Mouse (Mus musculus) heart, embryonic 10.5 days (tissue): ENCODE measurements at regions not wholly inside any gene's neighbourhood (a gene's known extent, or its start where the extent isn't known, plus 50 kb on each side); places are given as distances from the start of the nearest gene placed in this dataset.

ENCODE experiments used
- DNase-seq: peaks from one replicate; pipeline ENCODE4 v3.0.0-alpha.2; 2017; ENCODE audit warnings: low spot score
- H3K27ac ChIP-seq: fragments of 300-500 bp; sonication (generic); 2 replicates; pipeline ENCODE4 v1.5.1; 2016; ENCODE audit warnings: mild to moderate bottlenecking
- H3K27me3 ChIP-seq: fragments of 300-500 bp; sonication (generic); 2 replicates; pipeline ENCODE4 v1.6.1; 2016; ENCODE audit warnings: mild to moderate bottlenecking; ENCODE audit not compliant: poor library complexity, insufficient read depth, severe bottlenecking
- H3K36me3 ChIP-seq: fragments of 300-500 bp; sonication (generic); 2 replicates; pipeline ENCODE4 v1.6.1; 2016; ENCODE audit warnings: mild to moderate bottlenecking, moderate library complexity
- H3K4me1 ChIP-seq: fragments of 300-500 bp; sonication (generic); 2 replicates; pipeline ENCODE4 v1.6.1; 2016; ENCODE audit warnings: mild to moderate bottlenecking
- H3K4me3 ChIP-seq: fragments of 300-500 bp; sonication (generic); 2 replicates; pipeline ENCODE4 v1.5.1; 2016; ENCODE audit warnings: mild to moderate bottlenecking, moderate library complexity
- H3K9me3 ChIP-seq: fragments of 300-500 bp; sonication (generic); 2 replicates; pipeline ENCODE4 v1.6.1; 2016; ENCODE audit warnings: mild to moderate bottlenecking, moderate library complexity
- WGBS: fragments of 180-500 bp; shearing (Covaris S2); methylation state at CpG from one replicate; pipeline ENCODE4 v1.1.7; 2016; 5-methylcytosine and 5-hydroxymethylcytosine counted together

DNA sequence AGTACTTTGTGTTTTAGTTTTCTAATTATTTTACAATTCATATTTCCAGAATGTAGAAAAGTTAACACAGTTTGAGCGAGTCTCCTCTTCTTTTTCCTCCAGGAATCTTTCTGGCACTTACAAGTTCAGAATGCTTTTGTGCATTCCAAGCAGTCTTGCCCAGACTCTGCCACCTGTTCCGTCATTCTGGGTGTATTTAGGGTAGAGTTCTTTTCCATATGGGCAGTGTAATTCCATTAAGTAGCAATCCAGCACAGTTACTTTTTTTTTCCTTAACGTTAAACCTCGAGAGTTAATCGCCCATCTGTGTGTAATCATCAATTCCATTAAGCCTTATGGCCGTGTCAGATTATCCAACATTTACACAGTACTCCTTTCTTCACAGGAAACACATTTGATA, 106.9 kb upstream of the Gk2 start:
- no peaks in the 10 kb centered on the region for H3K4me1 ChIP-seq
- no peak overlapping the region for H3K27ac ChIP-seq
- no peaks in the 10 kb centered on the region for H3K9me3 ChIP-seq
- H3K36me3 ChIP-seq, result no peaks in the 10 kb centered on the region
- no peaks in the 10 kb centered on the region for H3K27me3 ChIP-seq
- 81% methylated on average over 6 of the region's 6 CpGs for WGBS
- DNase-seq, result no peak
- H3K4me3 ChIP-seq, result no peak overlapping the region

- H3K4me1 ChIP-seq, result no peaks in the 10 kb centered on the region
- no peak overlapping the region for H3K4me3 ChIP-seq
- WGBS, result 48% methylated on average over 6 of the region's 6 CpGs
- no peaks in the 10 kb centered on the region for H3K27me3 ChIP-seq
- 0 out of 2 replicates have a peak overlapping the region, but pooled peaks have one; percentile 6 for H3K27ac ChIP-seq
- no peaks in the 10 kb centered on the region for H3K36me3 ChIP-seq
- no peak for DNase-seq
- H3K9me3 ChIP-seq, result no peaks in the 10 kb centered on the region
Measured at GRCm38 (mm10) chr5:97554274-97554673, 97.5 kb upstream of the Gk2 start.

DNA sequence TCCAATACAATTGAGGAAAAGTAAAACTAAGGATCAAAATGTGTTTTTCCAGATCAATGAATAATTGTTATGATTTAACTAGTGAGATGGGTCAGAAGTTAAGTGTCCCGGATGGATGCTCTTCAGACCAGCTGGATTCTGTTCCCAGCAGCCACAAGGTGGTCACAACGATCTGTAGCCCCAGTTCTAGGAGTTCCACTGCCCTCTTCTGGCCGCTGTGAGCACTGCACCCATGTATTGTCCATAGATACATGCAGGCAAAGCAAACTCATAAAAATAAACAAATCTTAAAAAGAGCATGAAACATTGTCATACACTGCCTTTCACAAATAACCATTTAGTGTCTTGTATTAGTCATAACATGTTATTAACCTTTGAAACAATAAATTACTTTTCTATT, 96.3 kb upstream of the Gk2 start:
- DNase-seq, result no peak
- H3K36me3 ChIP-seq, result no peaks in the 10 kb centered on the region
- H3K27ac ChIP-seq, result no peak overlapping the region
- no peak overlapping the region for H3K4me3 ChIP-seq
- WGBS, result 53% methylated on average over 3 of the region's 3 CpGs
- no peaks in the 10 kb centered on the region for H3K27me3 ChIP-seq
- no peaks in the 10 kb centered on the region for H3K9me3 ChIP-seq
- H3K4me1 ChIP-seq, result no peaks in the 10 kb centered on the region

GRCm38 (mm10) chr5:97537492-97538257, 80.9 kb upstream of the Gk2 start:
- Histone ChIP-seq H3K36me3 (no peaks in the 10 kb centered on the region), H3K4me3 (no peak overlapping the region), H3K27me3 (no peaks in the 10 kb centered on the region), H3K27ac (no peak overlapping the region), H3K4me1 (no peaks in the 10 kb centered on the region), H3K9me3 (no peaks in the 10 kb centered on the region)
- WGBS, result 18% methylated on average over 3 of the region's 3 CpGs
- no peak for DNase-seq

DNA sequence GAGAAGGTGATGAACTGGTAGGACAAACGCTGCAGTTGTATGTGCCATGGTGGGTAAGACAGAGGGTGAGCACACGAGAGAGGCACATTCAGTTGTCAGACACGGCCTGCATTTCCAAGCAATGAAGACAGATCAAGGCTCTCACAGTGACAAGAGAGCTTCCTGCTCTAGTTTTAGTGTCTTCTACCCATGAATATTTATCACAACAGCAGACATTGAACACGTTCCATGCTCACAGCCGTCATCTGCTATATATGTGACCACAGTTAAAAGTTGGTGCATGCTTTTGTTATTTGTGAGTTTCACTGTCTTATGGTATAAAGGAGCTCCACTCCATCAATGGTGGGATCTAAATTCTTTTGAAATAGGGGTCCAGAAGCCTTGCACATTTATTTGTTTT, 76.9 kb upstream of the Gk2 start:
- DNase-seq, result no peak
- H3K9me3 ChIP-seq, result no peaks in the 10 kb centered on the region
- H3K27ac ChIP-seq, result no peak overlapping the region
- H3K4me1 ChIP-seq, result no peaks in the 10 kb centered on the region
- no peaks in the 10 kb centered on the region for H3K27me3 ChIP-seq
- H3K36me3 ChIP-seq, result no peaks in the 10 kb centered on the region
- no peak overlapping the region for H3K4me3 ChIP-seq
- 76% methylated on average over 5 of the region's 5 CpGs for WGBS

DNA sequence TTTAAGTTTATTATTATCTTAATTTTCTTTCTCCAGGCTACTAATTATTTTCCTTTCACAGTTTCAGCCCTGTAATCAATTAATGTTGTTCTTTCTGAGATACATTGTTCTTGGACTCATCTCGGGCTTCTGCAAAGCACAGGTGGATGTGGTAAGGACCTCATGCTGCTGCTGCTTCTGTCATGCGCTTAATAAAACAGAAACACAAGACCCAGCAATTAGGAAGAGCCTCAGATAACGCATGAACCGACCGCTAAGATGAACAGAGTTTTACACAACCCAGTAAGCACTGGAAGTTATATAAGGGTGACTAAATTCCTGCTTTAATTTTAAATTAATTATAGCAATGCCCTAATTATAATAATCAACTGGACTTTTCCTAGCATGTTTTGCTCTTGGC, 70.7 kb upstream of the Gk2 start:
- no peaks in the 10 kb centered on the region for H3K9me3 ChIP-seq
- no peaks in the 10 kb centered on the region for H3K36me3 ChIP-seq
- WGBS, result 85% methylated on average over 5 of the region's 5 CpGs
- no peak for DNase-seq
- H3K27me3 ChIP-seq, result no peaks in the 10 kb centered on the region
- H3K27ac ChIP-seq, result no peak overlapping the region
- no peak overlapping the region for H3K4me3 ChIP-seq
- H3K4me1 ChIP-seq, result no peaks in the 10 kb centered on the region
